Mouse (Mus musculus) lung, embryonic 16.5 days (tissue): Measurements from ENCODE around the gene Mark3. TPM values are rescaled to one million over a fixed set of nuclear protein-coding genes. Genes with fewer than 3 reads are reported as not detected.
"Not testable (repeated sequence)": the region's sequence is repeated elsewhere in the genome, so short reads cannot be mapped to it uniquely, and the experiment has no call there.

Experiments used
- ATAC-seq: fragments of 200-750 bp; cut with Nextera tagmentation; 2 replicates; pipeline ENCODE4 v1.8.0; 2017; ENCODE audit warnings: low read depth, mild to moderate bottlenecking, moderate library complexity
- H3K27ac ChIP-seq: fragments of 300-500 bp; sonication (generic); 2 replicates; pipeline ENCODE4 v1.5.1; 2014; ENCODE audit warnings: mild to moderate bottlenecking, control low read depth, low read length
- H3K27me3 ChIP-seq: fragments of 300-500 bp; sonication (generic); 2 replicates; pipeline ENCODE4 v1.6.1; 2014; ENCODE audit warnings: low read depth, low read length, mixed read lengths; ENCODE audit not compliant: control insufficient read depth, insufficient read depth
- H3K36me3 ChIP-seq: fragments of 300-500 bp; sonication (generic); 2 replicates; pipeline ENCODE4 v1.6.1; 2014; ENCODE audit warnings: low read length; ENCODE audit not compliant: control insufficient read depth, insufficient read depth
- H3K4me1 ChIP-seq: fragments of 300-500 bp; sonication (generic); replicated peaks from 2 replicates; pipeline ENCODE4 v1.6.1; 2014; ENCODE audit warnings: low read length, mixed read lengths; ENCODE audit not compliant: control insufficient read depth, insufficient read depth
- H3K4me2 ChIP-seq: fragments of 300-500 bp; sonication (generic); 2 replicates; pipeline ENCODE4 v1.6.1; 2014; ENCODE audit warnings: low read depth, low read length, control low read depth
- H3K4me3 ChIP-seq: fragments of 300-500 bp; sonication (generic); 2 replicates; pipeline ENCODE4 v1.5.1; 2014; ENCODE audit warnings: mild to moderate bottlenecking, low read length, control low read depth
- H3K9ac ChIP-seq: fragments of 300-500 bp; sonication (generic); 2 replicates; pipeline ENCODE4 v1.6.1; 2014; ENCODE audit warnings: low read length, control low read depth
- H3K9me3 ChIP-seq: fragments of 300-500 bp; sonication (generic); 2 replicates; pipeline ENCODE4 v1.6.1; 2016; ENCODE audit warnings: low read length; ENCODE audit not compliant: control insufficient read depth
- WGBS: fragments of 180-500 bp; shearing (Covaris S2); extraction: QIAGEN DNeasy Blood & Tissue Kit; methylation state at CpG from one replicate; pipeline ENCODE4 v1.1.7; 2014; 5-methylcytosine and 5-hydroxymethylcytosine counted together
- polyA plus RNA-seq: library from polyadenylated mRNA; unstranded; fragments of >200 nt; fragmentation: Nextera tagmentation; extraction: Ambion mirVana; gene quantifications from 2 replicates; pipeline ENCODE4 v1.2.1, GENCODE M21; 2015

Gene Mark3
- polyA plus RNA-seq, 1 experiment from 2014 or later: 23.5 TPM

DNA sequence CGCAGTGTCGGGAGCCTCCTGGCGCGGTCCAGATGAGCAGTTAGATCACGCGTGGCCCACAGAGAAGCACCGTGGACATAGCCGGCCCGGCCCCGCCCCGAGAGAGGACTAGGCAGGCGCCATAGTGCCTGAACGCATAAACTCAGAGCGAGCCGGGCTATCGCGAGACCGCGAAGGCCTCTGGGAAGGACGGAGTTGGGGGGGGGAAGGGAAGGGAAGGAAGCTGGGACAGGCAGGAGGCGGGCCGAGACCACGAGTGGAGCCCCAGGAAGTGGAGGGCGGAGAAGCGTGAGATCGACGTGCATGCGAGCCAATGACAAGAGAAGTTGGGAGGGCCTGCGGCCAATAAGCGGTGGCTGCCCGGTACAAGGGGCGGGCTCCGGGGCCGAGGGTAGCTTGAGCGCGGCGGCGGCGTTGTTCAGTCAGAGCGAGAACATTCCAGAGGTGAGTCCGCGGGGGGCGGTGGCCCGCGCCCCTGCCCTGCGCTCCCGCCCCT lies 36.5 kb upstream of the Mark3 start, which contains the start of gene Eif5:
TSS of gene Eif5 (plus strand) at position 221 of the 496 bp plus-strand sequence.
- Histone ChIP-seq H3K4me1 (peaks cover 19% of the 10 kb centered on the region), H3K9ac (peak within 1 kb of the TSS; percentile 99), H3K9me3 (no peaks in the 10 kb centered on the region), H3K27me3 (no peaks in the 10 kb centered on the region), H3K36me3 (peaks cover 29% of the 10 kb centered on the region), H3K27ac (peak within 1 kb of the TSS; percentile 98), H3K4me3 (peak within 1 kb of the TSS; percentile 97), H3K4me2 (peak within 1 kb of the TSS; percentile 71)
- ATAC-seq: peak; percentile 99
- 0% methylated on average over 40 of the region's 47 CpGs for WGBS

GRCm38 (mm10) chr12:111538292-111539040 lies 35.9 kb upstream of the Mark3 start:
- WGBS: under 1% methylated on average over 96 of the region's 111 CpGs
- H3K27ac ChIP-seq: peak overlapping the region; percentile 98
- peak overlapping the region; percentile 97 for H3K4me3 ChIP-seq
- no peaks in the 10 kb centered on the region for H3K27me3 ChIP-seq
- H3K9me3 ChIP-seq: no peaks in the 10 kb centered on the region
- peak overlapping the region; percentile 71 for H3K4me2 ChIP-seq
- H3K4me1 ChIP-seq: peaks cover 19% of the 10 kb centered on the region
- H3K36me3 ChIP-seq: peaks cover 35% of the 10 kb centered on the region
- ATAC-seq: peak; percentile 72
- peak overlapping the region; percentile 98 for H3K9ac ChIP-seq

GRCm38 (mm10) chr12:111539041-111539345 lies 35.3 kb upstream of the Mark3 start:
- Histone ChIP-seq H3K36me3 (peaks cover 40% of the 10 kb centered on the region), H3K27ac (peak overlapping the region; percentile 98), H3K9ac (peak overlapping the region; percentile 98), H3K4me1 (peaks cover 19% of the 10 kb centered on the region), H3K4me2 (peak overlapping the region; percentile 71), H3K27me3 (no peaks in the 10 kb centered on the region), H3K4me3 (peak overlapping the region; percentile 97), H3K9me3 (no peaks in the 10 kb centered on the region)
- WGBS: 1% methylated on average over 18 of the region's 18 CpGs
- ATAC-seq: no peak

DNA sequence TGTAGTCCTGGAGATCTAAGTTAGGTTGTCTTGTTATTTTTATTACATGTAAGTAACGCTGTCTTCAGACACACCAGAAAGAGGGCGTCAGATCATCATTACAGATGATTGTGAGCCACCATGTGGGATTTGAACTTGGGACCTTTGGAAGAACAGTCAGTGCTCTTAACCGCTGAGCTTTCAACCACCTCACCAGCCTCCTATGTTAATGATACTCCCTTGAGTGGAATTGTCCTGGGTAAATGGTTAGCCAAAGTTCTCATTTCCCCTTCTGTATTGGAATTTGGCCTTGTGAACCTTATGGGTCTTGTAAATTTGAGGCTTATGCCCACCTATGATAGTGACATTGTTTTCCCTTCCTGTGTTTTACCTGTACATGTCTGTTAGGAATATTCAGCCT lies 27.3 kb upstream of the Mark3 start:
- no peak overlapping the region for H3K9ac ChIP-seq
- no peaks in the 10 kb centered on the region for H3K9me3 ChIP-seq
- H3K27me3 ChIP-seq: no peaks in the 10 kb centered on the region
- no peak for ATAC-seq
- H3K4me3 ChIP-seq: no peak overlapping the region
- H3K4me2 ChIP-seq: no peak overlapping the region
- H3K4me1 ChIP-seq: no peaks in the 10 kb centered on the region
- H3K27ac ChIP-seq: no peak overlapping the region
- WGBS: 83% methylated on average over 3 of the region's 3 CpGs
- peaks cover 39% of the 10 kb centered on the region for H3K36me3 ChIP-seq

- no peak for ATAC-seq
- Histone ChIP-seq H3K9me3 (no peaks in the 10 kb centered on the region), H3K9ac (no peak overlapping the region), H3K27me3 (no peaks in the 10 kb centered on the region), H3K4me2 (no peak overlapping the region), H3K27ac (no peak overlapping the region), H3K36me3 (peaks cover 24% of the 10 kb centered on the region), H3K4me3 (no peak overlapping the region), H3K4me1 (no peaks in the 10 kb centered on the region)
- 70% methylated on average over 2 of the region's 2 CpGs for WGBS
These were observed 25.6 kb upstream of the Mark3 start for GRCm38 (mm10) chr12:111548555-111549289.

DNA sequence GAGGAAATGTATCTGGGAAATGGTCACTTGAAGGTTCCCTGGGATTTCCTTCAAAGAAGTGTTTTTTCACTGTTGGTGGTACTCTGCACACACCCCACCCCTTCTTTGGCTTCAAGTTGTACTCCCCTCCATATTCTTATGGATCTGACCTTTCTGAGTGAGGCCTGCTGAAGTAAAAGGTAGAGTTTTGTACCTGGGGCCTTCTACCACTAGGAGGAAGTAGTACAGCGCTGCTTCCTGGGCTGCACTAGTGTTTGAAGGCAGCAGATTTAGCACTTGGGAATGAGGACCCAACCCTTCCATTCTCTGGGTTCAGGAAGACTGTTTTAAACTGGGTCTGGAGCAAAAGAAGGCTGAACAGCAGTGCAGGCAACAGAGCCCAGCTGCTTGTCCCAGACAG lies 23.6 kb upstream of the Mark3 start:
- H3K4me1 ChIP-seq: no peaks in the 10 kb centered on the region
- no peaks in the 10 kb centered on the region for H3K27me3 ChIP-seq
- H3K36me3 ChIP-seq: peaks cover 15% of the 10 kb centered on the region
- 47% methylated on average over 1 of the region's 1 CpGs for WGBS
- H3K9ac ChIP-seq: no peak overlapping the region
- no peak overlapping the region for H3K4me2 ChIP-seq
- ATAC-seq: no peak
- no peak overlapping the region for H3K4me3 ChIP-seq
- no peak overlapping the region for H3K27ac ChIP-seq
- H3K9me3 ChIP-seq: no peaks in the 10 kb centered on the region

GRCm38 (mm10) chr12:111552342-111552741 lies 22.0 kb upstream of the Mark3 start:
- H3K27ac ChIP-seq: no peak overlapping the region
- no peak for ATAC-seq
- H3K9me3 ChIP-seq: no peaks in the 10 kb centered on the region
- H3K9ac ChIP-seq: no peak overlapping the region
- 59% methylated on average over 8 of the region's 8 CpGs for WGBS
- no peaks in the 10 kb centered on the region for H3K27me3 ChIP-seq
- no peaks in the 10 kb centered on the region for H3K4me1 ChIP-seq
- no peak overlapping the region for H3K4me3 ChIP-seq
- peaks cover 4% of the 10 kb centered on the region for H3K36me3 ChIP-seq
- H3K4me2 ChIP-seq: no peak overlapping the region

- no peak overlapping the region for H3K9ac ChIP-seq
- no peaks in the 10 kb centered on the region for H3K36me3 ChIP-seq
- 45% methylated on average over 4 of the region's 4 CpGs for WGBS
- no peaks in the 10 kb centered on the region for H3K4me1 ChIP-seq
- no peak for ATAC-seq
- H3K4me3 ChIP-seq: no peak overlapping the region
- no peak overlapping the region for H3K27ac ChIP-seq
- H3K4me2 ChIP-seq: no peak overlapping the region
- H3K9me3 ChIP-seq: no peaks in the 10 kb centered on the region
- H3K27me3 ChIP-seq: no peaks in the 10 kb centered on the region
These were observed 19.0 kb upstream of the Mark3 start for GRCm38 (mm10) chr12:111555357-111555756.

DNA sequence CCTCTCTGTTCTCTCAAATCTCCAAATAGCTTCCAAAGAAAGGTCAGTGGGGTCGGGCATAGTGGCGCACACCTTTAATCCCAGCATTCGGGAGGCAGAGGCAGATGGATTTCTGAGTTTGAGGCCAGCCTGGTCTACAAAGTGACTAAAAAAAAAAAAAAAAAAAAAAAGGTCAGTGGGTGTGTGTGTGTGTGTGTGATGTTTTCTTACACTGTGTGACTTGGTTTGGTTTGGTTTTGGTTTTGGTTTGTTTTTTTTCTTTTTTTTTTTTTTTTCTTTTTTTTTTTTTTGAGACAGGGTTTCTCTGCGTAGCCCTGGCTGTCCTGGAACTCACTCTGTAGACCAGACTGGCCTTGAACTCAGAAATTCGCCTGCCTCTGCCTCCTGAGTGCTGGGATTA lies 18.4 kb upstream of the Mark3 start:
- H3K36me3 ChIP-seq, H3K4me1 ChIP-seq, H3K9ac ChIP-seq, H3K9me3 ChIP-seq, H3K4me3 ChIP-seq, H3K27me3 ChIP-seq, H3K27ac ChIP-seq, ATAC-seq, H3K4me2 ChIP-seq: not testable (repeated sequence)
- WGBS: 69% methylated on average over 5 of the region's 5 CpGs
